8 mouse cellular contexts compared by ENCODE assay signal in genomic region chr4:151988342-151989109, GRCm38 (mm10). TPM values are rescaled to one million over a fixed set of nuclear protein-coding genes. Genes with fewer than 3 reads are reported as not detected.
DNase-seq lines count a peak whose midpoint lies in the region; ATAC-seq and TF ChIP-seq lines count a peak whose summit lies in the region.

TSS of gene Thap3 (minus strand) at chr4:151988997.

- H3K4me1 ChIP-seq in CH12.LX (ENCODE audit: control insufficient read depth in 1 of 2, insufficient read depth in 2 of 2): peaks cover 7 to 26% of the 10 kb centered on the region in 2 experiments; a peak in 3 of 4 replicates
- peaks cover 5% of the 10 kb centered on the region; the same call in 1 of the 2 replicates for H3K4me1 ChIP-seq in brown adipose tissue, adult 24 weeks (ENCODE audit: control insufficient read depth, insufficient read depth, insufficient read length, low read length)
- H3K4me1 ChIP-seq in forebrain, embryonic 12.5 days: peaks cover 36% of the 10 kb centered on the region
- H3K4me1 ChIP-seq in heart, postnatal 0 days (ENCODE audit: control insufficient read depth, insufficient read depth): peaks cover 7% of the 10 kb centered on the region; the same call in 1 of the 2 replicates
- H3K4me1 ChIP-seq in neural tube, embryonic 14.5 days (ENCODE audit: control insufficient read depth, insufficient read depth, low read length): peaks cover 7% of the 10 kb centered on the region; the same call in 1 of the 2 replicates

- in situ Hi-C loops in CH12.LX (cut with MboI; ENCODE audit: low pct_ligation_motif_present, low pct_unique_long_range_greater_than_20kb, low sequenced_read_pairs): no loop called here

- H3K4me3 ChIP-seq in CH12.LX (replicated peaks in 1 of 3; ENCODE audit: low read depth in 2 of 3, low read length in 2 of 3, poor library complexity in 1 of 3): peak within 1 kb of the TSS; percentile 83 to 90 (median 86)
- H3K4me3 ChIP-seq in brown adipose tissue, adult 24 weeks (ENCODE audit: insufficient read depth, low read depth, low read length): peak within 1 kb of the TSS; percentile 99
- H3K4me3 ChIP-seq in forebrain, embryonic 12.5 days (replicated peaks): peak within 1 kb of the TSS; percentile 77
- peak within 1 kb of the TSS; percentile 79 for H3K4me3 ChIP-seq in heart, postnatal 0 days (ENCODE audit: low read depth, low read length)
- H3K4me3 ChIP-seq in neural tube, embryonic 14.5 days (ENCODE audit: low read depth, low read length): peak within 1 kb of the TSS; percentile 71

- H3K9me3 ChIP-seq in CH12.LX (replicated peaks; ENCODE audit: low read length): no peaks in the 10 kb centered on the region
- no peaks in the 10 kb centered on the region for H3K9me3 ChIP-seq in forebrain, embryonic 12.5 days
- H3K9me3 ChIP-seq in heart, postnatal 0 days (replicated peaks; ENCODE audit: control insufficient read depth, low read length): no peaks in the 10 kb centered on the region
- H3K9me3 ChIP-seq in neural tube, embryonic 14.5 days (ENCODE audit: control insufficient read depth, low read length): no peaks in the 10 kb centered on the region

- H3K4me2 ChIP-seq in CH12.LX (ENCODE audit: insufficient read depth, low read depth, poor library complexity, severe bottlenecking): peak within 1 kb of the TSS; percentile 82
- H3K4me2 ChIP-seq in forebrain, embryonic 12.5 days: peak within 1 kb of the TSS; percentile 83
- peak within 1 kb of the TSS; percentile 71 for H3K4me2 ChIP-seq in heart, postnatal 0 days (ENCODE audit: low read depth, low read length)
- peak within 1 kb of the TSS; percentile 73 for H3K4me2 ChIP-seq in neural tube, embryonic 14.5 days (ENCODE audit: low read depth, low read length)

- peak; percentile 58 for DNase-seq in CH12.LX (ENCODE audit: extremely low read depth)
- DNase-seq in heart, postnatal 0 days (ENCODE audit: low spot score): no peak
- DNase-seq in kidney, postnatal 36 days: peak; percentile 77 to 94
- DNase-seq in lung, adult 18-20 months: peak; percentile 84 to 86
- DNase-seq in testis, postnatal 14 days (ENCODE audit: low spot score): peak; percentile 86

- peak; percentile 69 for TF ChIP-seq POLR2A in CH12.LX (IDR thresholded peaks at IDR 0.05; ENCODE audit: low read depth, low read length)

- WGBS in forebrain, embryonic 12.5 days: 1% methylated on average over 54 of the region's 54 CpGs
- under 1% methylated on average over 54 of the region's 54 CpGs for WGBS in heart, postnatal 0 days
- under 1% methylated on average over 54 of the region's 54 CpGs for WGBS in neural tube, embryonic 14.5 days

- peaks cover 10% of the 10 kb centered on the region for H3K79me2 ChIP-seq in CH12.LX (replicated peaks; ENCODE audit: control insufficient read depth, extremely low read depth, insufficient read depth, poor library complexity, severe bottlenecking)

- H3K27me3 ChIP-seq in CH12.LX (replicated peaks): no peaks in the 10 kb centered on the region
- H3K27me3 ChIP-seq in forebrain, embryonic 12.5 days: 0 out of 2 replicates have a peak, but pooled peaks cover 4% of the 10 kb centered on the region
- H3K27me3 ChIP-seq in heart, postnatal 0 days (ENCODE audit: control insufficient read depth, insufficient read depth, low read length): no peaks in the 10 kb centered on the region
- no peaks in the 10 kb centered on the region for H3K27me3 ChIP-seq in neural tube, embryonic 14.5 days (ENCODE audit: control insufficient read depth, insufficient read depth, low read length)

- no peak for TF ChIP-seq RAD21 in CH12.LX (IDR thresholded peaks at IDR 0.05; ENCODE audit: low read depth, low read length)

- H3K27ac ChIP-seq in CH12.LX (ENCODE audit: insufficient read depth, low read depth): peak within 1 kb of the TSS; percentile 51; the same call in 1 of the 2 replicates
- H3K27ac ChIP-seq in brown adipose tissue, adult 24 weeks (replicated peaks; ENCODE audit: low read depth, low read length): 0 out of 2 replicates have a peak within 1 kb of the TSS, but pooled peaks have one; percentile 44
- peak within 1 kb of the TSS; percentile 72 for H3K27ac ChIP-seq in forebrain, embryonic 12.5 days
- H3K27ac ChIP-seq in heart, postnatal 0 days (ENCODE audit: low read depth): peak within 1 kb of the TSS; percentile 61
- peak within 1 kb of the TSS; percentile 63 for H3K27ac ChIP-seq in neural tube, embryonic 14.5 days (ENCODE audit: low read depth, low read length)

- dilution Hi-C loops in CH12.LX (cut with MboI; ENCODE audit: extremely low pct_ligation_motif_present, extremely low pct_unique_long_range_greater_than_20kb, low sequenced_read_pairs): no loop called here

- no peak for TF ChIP-seq EP300 in CH12.LX (IDR thresholded peaks at IDR 0.05; ENCODE audit: low read length)
- no peak for TF ChIP-seq EP300 in heart, postnatal 0 days (IDR thresholded peaks at IDR 0.05; ENCODE audit: low read depth)

- ATAC-seq in forebrain, embryonic 12.5 days (ENCODE audit: low FRiP score): peak; percentile 82
- ATAC-seq in heart, postnatal 0 days (ENCODE audit: insufficient read depth, low read depth): peak; percentile 72
- ATAC-seq in neural tube, embryonic 14.5 days (ENCODE audit: low read depth): peak; percentile 77

- H3K9ac ChIP-seq in CH12.LX (ENCODE audit: insufficient read depth, low read depth): peak within 1 kb of the TSS; percentile 47
- H3K9ac ChIP-seq in forebrain, embryonic 12.5 days: peak within 1 kb of the TSS; percentile 92
- peak within 1 kb of the TSS; percentile 79 for H3K9ac ChIP-seq in heart, postnatal 0 days (replicated peaks; ENCODE audit: low read depth, low read length)
- H3K9ac ChIP-seq in neural tube, embryonic 14.5 days (replicated peaks; ENCODE audit: low read depth, low read length): peak within 1 kb of the TSS; percentile 86

- TF ChIP-seq CTCF in CH12.LX (conservative IDR thresholded peaks at IDR 0.05 in 1 of 2, IDR thresholded peaks at IDR 0.05 in 1 of 2; ENCODE audit: low read depth in 2 of 2, low read length in 2 of 2): no peak
- no peak for TF ChIP-seq CTCF in heart, postnatal 0 days (IDR thresholded peaks at IDR 0.05; ENCODE audit: low read depth)

- peaks cover 40 to 61% of the 10 kb centered on the region in 2 experiments for H3K36me3 ChIP-seq in CH12.LX (replicated peaks in 1 of 2; ENCODE audit: control insufficient read depth in 1 of 2, insufficient read depth in 1 of 2, low read length in 1 of 2)
- peaks cover 38% of the 10 kb centered on the region for H3K36me3 ChIP-seq in forebrain, embryonic 12.5 days (replicated peaks)
- H3K36me3 ChIP-seq in heart, postnatal 0 days (replicated peaks; ENCODE audit: control insufficient read depth, insufficient read depth, low read length): peaks cover 21% of the 10 kb centered on the region
- peaks cover 22% of the 10 kb centered on the region for H3K36me3 ChIP-seq in neural tube, embryonic 14.5 days (ENCODE audit: control insufficient read depth, insufficient read depth, low read length)

TF ChIP-seq in CH12.LX, 34 proteins besides CTCF, POLR2A, EP300 and RAD21 (continues in another document):
- peak; percentile 78 for TF ChIP-seq HCFC1 (IDR thresholded peaks at IDR 0.05; ENCODE audit: low read depth, low read length)
- no peak for TF ChIP-seq GABPA (IDR thresholded peaks at IDR 0.05; ENCODE audit: insufficient replicate concordance, low read depth, low read length)
- no peak for TF ChIP-seq SMC3 (IDR thresholded peaks at IDR 0.05; ENCODE audit: low read depth, low read length)
- no peak for TF ChIP-seq PAX5 (IDR thresholded peaks at IDR 0.05; ENCODE audit: low read length)
- TF ChIP-seq JUN (IDR thresholded peaks at IDR 0.05; ENCODE audit: insufficient read depth, low read depth, low read length): no peak
- no peak for TF ChIP-seq TBP (conservative IDR thresholded peaks at IDR 0.05; ENCODE audit: low read depth, low read length)
- no peak for TF ChIP-seq E2F4 (IDR thresholded peaks at IDR 0.05; ENCODE audit: insufficient replicate concordance, low read depth, low read length)
- no peak for TF ChIP-seq MAX (IDR thresholded peaks at IDR 0.05; ENCODE audit: low read length)
- TF ChIP-seq MAZ (IDR thresholded peaks at IDR 0.05; ENCODE audit: low read depth, low read length): 0 out of 2 replicates have a peak, but pooled peaks have one; percentile 20
- TF ChIP-seq MXI1 (IDR thresholded peaks at IDR 0.05; ENCODE audit: low read depth, low read length): no peak; the same call in 1 of the 2 replicates
- peak; percentile 37; the same call in 1 of the 2 replicates for TF ChIP-seq POLR2AphosphoS2 (IDR thresholded peaks at IDR 0.05; ENCODE audit: low read depth, low read length)
- TF ChIP-seq MAFK (IDR thresholded peaks at IDR 0.05; ENCODE audit: insufficient replicate concordance, low read length): no peak
- TF ChIP-seq TCF12 (IDR thresholded peaks at IDR 0.05; ENCODE audit: low read depth, low read length): peak; percentile 41; the same call in 1 of the 2 replicates
- no peak for TF ChIP-seq CHD1 (IDR thresholded peaks at IDR 0.05; ENCODE audit: low read depth, low read length)
- TF ChIP-seq MYC (IDR thresholded peaks at IDR 0.05; ENCODE audit: low read depth, low read length): no peak
- no peak for TF ChIP-seq CHD2 (IDR thresholded peaks at IDR 0.05; ENCODE audit: low read length)
- TF ChIP-seq BHLHE40 (IDR thresholded peaks at IDR 0.05; ENCODE audit: low read depth, low read length): no peak
- TF ChIP-seq UBTF (IDR thresholded peaks at IDR 0.05; ENCODE audit: low read depth, low read length): peak; percentile 63; the same call in 1 of the 2 replicates
- TF ChIP-seq ZNF384 (IDR thresholded peaks at IDR 0.05; ENCODE audit: low read depth, low read length): no peak
- no peak for TF ChIP-seq USF1 (IDR thresholded peaks at IDR 0.05; ENCODE audit: low read depth, low read length)
- no peak for TF ChIP-seq ZMIZ1 (IDR thresholded peaks at IDR 0.05; ENCODE audit: low read depth, low read length)
- no peak for TF ChIP-seq MEF2A (IDR thresholded peaks at IDR 0.05; ENCODE audit: borderline replicate concordance, low read depth, low read length)
- no peak for TF ChIP-seq JUND (conservative IDR thresholded peaks at IDR 0.05; ENCODE audit: low read depth, low read length)
- peak; percentile 56; the same call in 1 of the 2 replicates for TF ChIP-seq NELFE (IDR thresholded peaks at IDR 0.05; ENCODE audit: low read depth, low read length)

RNA-seq across cellular contexts. Expression of gene Thap3, which starts in this region (rescaled TPM):
- total RNA-seq in CH12.LX (2012; rRNA removed) (20.0 and 27.6 TPM in 2 replicates), CH12.LX (2014; rRNA removed) (10.1 and 12.8 TPM in 2 replicates)
- polyA plus RNA-seq in CH12.LX (2012; ENCODE audit: insufficient read length, low read depth): 11.0 and 11.7 TPM in 2 replicates
- 6.4 and 8.2 TPM in 2 replicates for polyA plus RNA-seq in brown adipose tissue, adult 24 weeks (2012; ENCODE audit: insufficient read depth, insufficient read length, missing spikeins)
- 33.9 and 38.6 TPM in 2 replicates for polyA plus RNA-seq in forebrain, embryonic 12.5 days (2016; fragmentation: Nextera tagmentation; extraction: Ambion mirVana)
- 16.9 and 23.2 TPM in 2 replicates for total RNA-seq in heart, postnatal 0 days (2014; rRNA removed; ENCODE audit: low replicate concordance)
- polyA plus RNA-seq in heart, postnatal 0 days (2015; fragmentation: Nextera tagmentation; extraction: Ambion mirVana): 22.0 and 27.4 TPM in 2 replicates
- 20.1 and 30.3 TPM in 2 replicates for polyA plus RNA-seq in neural tube, embryonic 14.5 days (2014; fragmentation: Nextera tagmentation; extraction: Ambion mirVana)
